Mouse (Mus musculus): ENCODE data around the gene Hist1h2be.

- TF ChIP-seq CTCF (IDR thresholded peaks at IDR 0.05; ENCODE audit: low read depth, low read length) (no peak), POLR2A (IDR thresholded peaks at IDR 0.05; ENCODE audit: extremely low read depth, insufficient read depth, low read length) (no peak)
Measured at GRCm38 (mm10) chr13:23611638-23612037, 9.3 kb downstream of the Hist1h2be start.

Measured in liver, adult 2 months (tissue).